Mouse (Mus musculus): ENCODE measurements around the gene Psmb3. TPM values are rescaled to one million over a fixed set of nuclear protein-coding genes. Genes with fewer than 3 reads are reported as not detected.

The Psmb3 gene
- polyA plus RNA-seq (2015; fragmentation: Nextera tagmentation; extraction: Ambion mirVana) = 662 and 856 TPM in 2 replicates

GRCm38 (mm10) chr11:97703039-97703826, at the start of gene Psmb3:
Psmb3 (plus strand) TSS chr11:97703399.

GRCm38 (mm10) chr11:97662893-97663527, 40.2 kb upstream of the Psmb3 start, which contains the start of gene Mllt6:
Mllt6 (plus strand) TSS chr11:97663414.

GRCm38 (mm10) chr11:97685613-97686321, 17.4 kb upstream of the Psmb3 start, which contains the start of gene Cisd3:
Cisd3 (plus strand) TSS chr11:97685826.

GRCm38 (mm10) chr11:97700003-97700745, 3.0 kb upstream of the Psmb3 start, which contains the start of gene Pcgf2:
Pcgf2 (minus strand) TSS chr11:97700497.

GRCm38 (mm10) chr11:97744063-97744717, 41.0 kb downstream of the Psmb3 start, which contains the start of gene Pip4k2b:
Pip4k2b (minus strand) TSS chr11:97744704.

Small RNA genes lying within 50 kb of the gene (microRNA-seq; reads per million reads assigned to microRNA genes)
- gene Gm24158 (ENCODE audit: borderline replicate concordance, insufficient number of aligned reads) (not detected), gene Mir6927 (ENCODE audit: borderline replicate concordance, insufficient number of aligned reads) (not detected), gene Mir8102 (ENCODE audit: borderline replicate concordance, insufficient number of aligned reads) (not detected)

Other genes starting within 250 kb of the Psmb3 start
- 0.44 and 0.60 TPM in 2 replicates for gene 4933428G20Rik, start 203.1 kb upstream of the Psmb3 start, polyA plus RNA-seq (2015; fragmentation: Nextera tagmentation; extraction: Ambion mirVana)
- 1.8 and 2.3 TPM in 2 replicates for gene Srcin1, start 127.2 kb upstream of the Psmb3 start, polyA plus RNA-seq (2015; fragmentation: Nextera tagmentation; extraction: Ambion mirVana)
- gene Epop, start 73.7 kb upstream of the Psmb3 start, polyA plus RNA-seq (2015; fragmentation: Nextera tagmentation; extraction: Ambion mirVana) = 1.1 and 2.2 TPM in 2 replicates
- gene Mllt6, start 40.0 kb upstream of the Psmb3 start, polyA plus RNA-seq (2015; fragmentation: Nextera tagmentation; extraction: Ambion mirVana) = 1.3 TPM in 2 replicates
- 53.6 and 65.4 TPM in 2 replicates for gene Cisd3, start 17.6 kb upstream of the Psmb3 start, polyA plus RNA-seq (2015; fragmentation: Nextera tagmentation; extraction: Ambion mirVana)
- 6.3 and 8.3 TPM in 2 replicates for gene Pcgf2, start 2.9 kb upstream of the Psmb3 start, polyA plus RNA-seq (2015; fragmentation: Nextera tagmentation; extraction: Ambion mirVana)
- gene Pip4k2b, start 41.3 kb downstream of the Psmb3 start, polyA plus RNA-seq (2015; fragmentation: Nextera tagmentation; extraction: Ambion mirVana) = 1.0 and 1.2 TPM in 2 replicates
- gene Cwc25, start 63.2 kb downstream of the Psmb3 start, polyA plus RNA-seq (2015; fragmentation: Nextera tagmentation; extraction: Ambion mirVana) = 11.5 and 17.0 TPM in 2 replicates
- gene 1700001P01Rik, start 72.5 kb downstream of the Psmb3 start, polyA plus RNA-seq (2015; fragmentation: Nextera tagmentation; extraction: Ambion mirVana) = not detected in 2 replicates
- 693 and 816 TPM in 2 replicates for gene Rpl23, start 79.0 kb downstream of the Psmb3 start, polyA plus RNA-seq (2015; fragmentation: Nextera tagmentation; extraction: Ambion mirVana)
- gene Lasp1, start 95.6 kb downstream of the Psmb3 start, polyA plus RNA-seq (2015; fragmentation: Nextera tagmentation; extraction: Ambion mirVana) = 59.8 and 83.6 TPM in 2 replicates
- 6.8 and 7.8 TPM in 2 replicates for gene B230217C12Rik, start 137.4 kb downstream of the Psmb3 start, polyA plus RNA-seq (2015; fragmentation: Nextera tagmentation; extraction: Ambion mirVana)
- 0.27 and 1.0 TPM in 2 replicates for gene Fbxo47, start 180.8 kb downstream of the Psmb3 start, polyA plus RNA-seq (2015; fragmentation: Nextera tagmentation; extraction: Ambion mirVana)

Measured in adrenal gland, postnatal 0 days (tissue).